Mouse (Mus musculus): Measurements from ENCODE around the gene Phlpp1.

Phlpp1 gene

GRCm38 (mm10) chr1:106243371-106243770, 71.8 kb downstream of the Phlpp1 start:
- no peak for DNase-seq (ENCODE audit: low read depth, low spot score)

- no peak for DNase-seq (ENCODE audit: low read depth, low spot score)
Measured at GRCm38 (mm10) chr1:106244245-106244644, 72.7 kb downstream of the Phlpp1 start.

GRCm38 (mm10) chr1:106254047-106254446, 82.5 kb downstream of the Phlpp1 start:
- no peak for DNase-seq (ENCODE audit: low read depth, low spot score)

- DNase-seq (ENCODE audit: low read depth, low spot score) = no peak
Measured at GRCm38 (mm10) chr1:106257176-106257575, 85.6 kb downstream of the Phlpp1 start.

GRCm38 (mm10) chr1:106268028-106268799, 96.7 kb downstream of the Phlpp1 start:
- no peak for DNase-seq (ENCODE audit: low read depth, low spot score)

- DNase-seq (ENCODE audit: low read depth, low spot score) = no peak
Measured at GRCm38 (mm10) chr1:106269337-106269736, 97.8 kb downstream of the Phlpp1 start.

- DNase-seq (ENCODE audit: low read depth, low spot score) = no peak
Measured at GRCm38 (mm10) chr1:106272916-106273315, 101.4 kb downstream of the Phlpp1 start.

- DNase-seq (ENCODE audit: low read depth, low spot score) = no peak
Measured at GRCm38 (mm10) chr1:106273801-106274200, 102.2 kb downstream of the Phlpp1 start.

GRCm38 (mm10) chr1:106274561-106275001, 103.0 kb downstream of the Phlpp1 start:
- no peak for DNase-seq (ENCODE audit: low read depth, low spot score)

- DNase-seq (ENCODE audit: low read depth, low spot score) = no peak
Measured at GRCm38 (mm10) chr1:106275142-106275541, 103.6 kb downstream of the Phlpp1 start.

- no peak for DNase-seq (ENCODE audit: low read depth, low spot score)
Measured at GRCm38 (mm10) chr1:106275731-106276130, 104.2 kb downstream of the Phlpp1 start.

GRCm38 (mm10) chr1:106276824-106277223, 105.3 kb downstream of the Phlpp1 start:
- DNase-seq (ENCODE audit: low read depth, low spot score) = peak; percentile 18

GRCm38 (mm10) chr1:106277286-106277685, 105.7 kb downstream of the Phlpp1 start:
- no peak for DNase-seq (ENCODE audit: low read depth, low spot score)

GRCm38 (mm10) chr1:106278552-106279060, 107.1 kb downstream of the Phlpp1 start:
- no peak for DNase-seq (ENCODE audit: low read depth, low spot score)

GRCm38 (mm10) chr1:106279404-106280123, 108.0 kb downstream of the Phlpp1 start:
- DNase-seq (ENCODE audit: low read depth, low spot score) = no peak

- DNase-seq (ENCODE audit: low read depth, low spot score) = no peak
Measured at GRCm38 (mm10) chr1:106280171-106280913, 108.8 kb downstream of the Phlpp1 start.

GRCm38 (mm10) chr1:106286815-106287214, 115.3 kb downstream of the Phlpp1 start:
- DNase-seq (ENCODE audit: low read depth, low spot score) = no peak

- DNase-seq (ENCODE audit: low read depth, low spot score) = no peak
Measured at GRCm38 (mm10) chr1:106289065-106289464, 117.5 kb downstream of the Phlpp1 start.

GRCm38 (mm10) chr1:106289580-106289979, 118.0 kb downstream of the Phlpp1 start:
- DNase-seq (ENCODE audit: low read depth, low spot score) = no peak

GRCm38 (mm10) chr1:106309394-106310039, 138.0 kb downstream of the Phlpp1 start:
- DNase-seq (ENCODE audit: low read depth, low spot score) = no peak

- no peak for DNase-seq (ENCODE audit: low read depth, low spot score)
Measured at GRCm38 (mm10) chr1:106310285-106310684, 138.7 kb downstream of the Phlpp1 start.
